Mouse (Mus musculus) gastrocnemius, postnatal 36 days (tissue): ENCODE data around the gene Hpcal4. TPM values are rescaled to one million over a fixed set of nuclear protein-coding genes. Genes with fewer than 3 reads are reported as not detected.

Experiments used
- DNase-seq, 2 experiments: peaks; one replicate each; pipeline ENCODE4 v3.0.0; 2022
- intact Hi-C: fragments of 180-260 bp; cut with DNase I; formaldehyde crosslinking; loops from one replicate; pipeline ENCODE4 v1.15.1; 2025
- total RNA-seq, 2 experiments: library from RNA; stranded (reverse); gene quantifications; 2 replicates each; pipeline ENCODE4 v1.2.3; 2021

The Hpcal4 gene
- total RNA-seq, 2 experiments from 2014 or later, result not detected

DNA sequence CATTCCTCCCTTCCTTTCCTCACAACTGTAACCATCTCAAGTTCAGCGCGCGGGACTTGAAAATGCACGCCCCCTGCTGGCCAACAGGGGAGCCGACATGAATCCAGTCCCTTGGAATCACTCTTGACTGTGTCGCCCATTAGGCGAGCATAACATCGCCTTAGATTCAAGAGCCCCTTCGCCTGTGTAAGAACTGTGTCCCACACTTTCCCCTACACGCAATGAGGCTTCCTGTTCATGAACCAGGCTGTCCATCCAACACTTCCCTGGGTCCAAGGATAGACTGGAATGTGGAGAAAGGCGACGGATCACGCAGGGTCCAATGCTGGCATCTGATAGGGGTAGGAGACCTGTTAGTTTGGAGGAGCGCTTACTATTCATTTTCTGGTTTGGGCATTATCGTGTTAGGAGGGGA lies 17.8 kb downstream of the Hpcal4 start:
- peak; percentile 41 to 60 for DNase-seq
- intact Hi-C loops, result loop anchor here (2.0 kb wide), 1 partner anchor 46 kb away; no protein-coding TSS in a partner anchor

DNA sequence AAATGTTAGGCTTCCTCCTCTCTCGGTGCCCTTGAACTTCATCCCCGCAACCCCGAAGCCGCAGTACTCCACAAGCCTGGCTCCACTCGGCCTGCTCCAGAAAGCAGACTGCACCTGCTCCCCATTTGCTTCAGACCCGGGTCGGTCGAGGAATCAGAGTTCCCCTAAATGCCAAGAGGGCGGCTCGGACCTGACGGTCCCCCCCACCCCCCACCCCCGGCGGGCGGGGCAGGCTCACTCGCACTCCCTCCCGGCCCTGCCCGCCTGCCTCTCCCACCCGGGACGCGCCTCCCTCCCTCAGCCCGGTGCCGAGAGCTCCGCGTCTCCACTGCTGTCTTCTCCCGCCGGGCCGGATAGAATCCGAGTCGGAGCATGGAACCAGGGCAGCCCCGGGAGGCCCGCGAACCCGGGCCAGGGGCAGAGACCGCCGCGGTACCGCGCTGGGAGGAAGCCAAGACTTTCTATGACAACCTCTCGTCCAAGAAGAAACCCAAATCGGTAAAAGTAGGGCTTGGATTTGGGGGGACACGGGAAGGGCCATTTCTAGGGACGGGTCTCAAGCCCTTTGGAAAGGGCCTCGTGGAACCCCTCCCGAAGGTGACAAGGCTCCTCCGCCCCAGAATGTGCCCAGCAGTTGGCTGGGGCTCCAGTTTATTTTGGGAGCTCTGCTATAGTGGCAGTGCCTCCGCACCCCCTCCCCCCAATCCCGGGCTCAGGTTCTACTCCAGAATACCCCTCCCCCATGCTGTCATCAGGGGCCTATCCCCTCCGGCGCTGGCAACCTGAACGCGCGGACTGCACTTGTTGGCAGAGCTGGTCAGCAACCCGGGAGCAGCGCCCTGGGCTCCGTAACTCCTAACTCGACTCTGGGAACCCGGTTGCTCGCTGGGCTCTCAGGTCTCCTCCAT lies 18.4 kb downstream of the Hpcal4 start, which contains the start of gene Nt5c1a:
Nt5c1a (plus strand) TSS at position 319 of the 908 bp plus-strand sequence.
- intact Hi-C loops, result loop anchor here (2.0 kb wide), 1 partner anchor 47 kb away; no protein-coding TSS in a partner anchor
- DNase-seq, result peak; percentile 50 to 64

DNA sequence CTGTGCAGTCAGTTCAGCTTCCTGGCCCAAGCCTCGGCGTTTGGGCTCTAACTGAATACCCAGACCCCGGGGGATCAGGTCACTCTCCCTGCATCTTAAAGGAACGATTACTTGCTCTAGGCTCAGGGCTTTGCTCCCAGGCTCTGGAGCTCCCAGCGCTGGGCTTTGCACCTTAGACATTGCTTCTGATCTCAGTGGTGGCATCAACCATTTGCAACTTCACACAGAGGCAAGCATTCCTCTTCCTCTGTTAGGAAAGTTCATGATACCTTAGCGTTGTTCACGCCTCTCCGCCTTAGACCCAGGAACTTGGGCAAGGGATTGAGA lies 19.0 kb downstream of the Hpcal4 start:
- DNase-seq, result no peak
- intact Hi-C loops, result no loop called here

DNA sequence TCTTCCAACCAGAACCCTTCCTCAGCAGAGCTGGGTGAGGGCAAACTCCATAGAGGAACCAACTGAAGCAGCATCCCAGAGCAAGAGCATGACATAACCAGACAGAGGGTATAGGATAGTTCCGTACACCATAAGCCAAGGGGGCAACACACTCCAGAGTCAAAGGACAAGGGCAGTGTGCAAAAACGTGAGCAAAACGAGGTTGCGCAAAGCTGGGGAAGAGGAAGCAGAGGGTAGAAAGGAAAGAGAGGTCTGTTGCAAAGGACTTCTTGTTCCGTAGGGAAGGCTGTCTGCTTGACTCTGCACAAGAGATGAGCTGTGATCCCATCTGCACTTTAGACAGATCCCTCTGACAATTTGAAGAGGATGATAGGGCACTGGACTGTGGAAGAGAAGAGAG lies 24.3 kb downstream of the Hpcal4 start:
- no peak for DNase-seq
- intact Hi-C loops, result no loop called here

DNA sequence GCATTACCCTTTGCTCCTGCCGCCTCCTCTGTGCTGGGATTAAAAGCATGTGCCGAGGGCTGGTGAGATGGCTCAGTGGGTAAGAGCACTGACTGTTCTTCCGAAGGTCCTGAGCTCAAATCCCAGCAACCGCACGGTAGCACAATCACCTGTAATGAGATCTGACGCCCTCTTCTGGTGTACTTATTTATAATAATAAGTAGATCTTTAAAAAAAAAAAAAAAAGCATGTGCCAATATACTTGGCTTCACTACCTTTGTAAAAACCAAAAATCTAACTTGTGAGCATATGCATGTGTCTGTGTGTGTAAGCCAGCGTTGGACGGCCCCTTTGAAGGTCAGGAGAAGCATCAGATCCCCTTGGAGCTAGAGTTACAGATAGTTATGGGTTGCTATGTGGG lies 28.0 kb downstream of the Hpcal4 start:
- no peak for DNase-seq
- intact Hi-C loops, result loop anchor here (10.0 kb wide), 1 partner anchor 184 kb away; no protein-coding TSS in a partner anchor

DNA sequence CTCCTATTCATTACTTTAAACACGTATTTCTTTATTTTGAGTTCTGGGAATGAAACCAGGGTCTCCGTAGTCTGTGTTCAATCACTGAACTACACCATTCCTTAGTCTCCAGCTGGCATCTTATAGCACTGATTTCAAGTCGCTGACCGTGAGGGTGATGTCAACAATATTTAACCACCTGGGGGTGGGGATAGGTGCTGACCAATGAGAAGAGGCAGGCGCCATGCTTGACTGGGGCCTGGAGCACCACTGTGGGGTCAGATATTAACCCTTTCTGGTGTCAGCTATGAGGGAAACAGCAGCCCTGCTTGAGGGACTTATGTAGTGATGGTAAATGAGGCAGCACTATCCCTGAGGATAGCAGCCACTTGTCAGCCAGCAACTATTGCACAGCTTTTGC lies 28.4 kb downstream of the Hpcal4 start:
- intact Hi-C loops, result loop anchor here (10.0 kb wide), 1 partner anchor 183 kb away; no protein-coding TSS in a partner anchor
- DNase-seq, result no peak

DNA sequence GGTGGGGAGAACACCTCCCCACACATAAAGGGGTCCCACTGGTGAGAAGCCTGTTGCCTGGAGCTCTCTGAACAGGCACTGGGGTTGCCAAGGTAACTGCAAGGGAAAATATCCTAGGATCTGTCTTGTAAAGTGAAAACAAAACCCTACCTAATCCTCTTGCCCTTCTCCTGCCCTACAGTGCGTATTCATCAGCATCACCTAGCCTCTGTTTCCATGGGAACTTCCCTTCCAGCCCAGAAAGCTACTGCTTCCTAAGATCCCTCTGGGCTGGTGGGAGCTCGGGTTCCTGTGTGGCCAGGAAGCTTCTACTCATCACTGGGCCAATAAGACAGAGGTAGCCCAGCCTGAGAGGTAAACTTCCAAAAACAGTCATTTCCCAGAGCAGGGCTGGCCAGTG lies 29.3 kb downstream of the Hpcal4 start:
- intact Hi-C loops, result loop anchor here (10.0 kb wide), 1 partner anchor 182 kb away; no protein-coding TSS in a partner anchor
- DNase-seq, result no peak

DNA sequence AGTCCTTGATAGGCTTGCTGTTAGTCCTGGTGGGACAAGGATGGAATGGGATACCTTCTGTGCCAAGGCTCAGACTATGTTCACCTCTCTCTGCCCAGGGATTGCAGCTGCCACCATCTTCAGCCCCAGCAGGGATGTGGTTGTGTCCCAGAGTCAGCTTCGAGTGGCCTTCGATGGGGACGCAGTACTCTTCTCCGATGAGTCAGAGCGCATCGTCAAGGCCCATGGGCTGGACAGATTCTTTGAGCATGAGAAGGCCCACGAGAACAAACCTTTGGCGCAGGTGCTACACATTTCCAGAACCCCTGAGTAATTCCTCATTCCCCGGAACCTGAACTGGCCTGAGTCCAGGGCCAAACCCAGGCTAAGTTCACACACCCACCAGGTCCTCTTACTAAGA lies 30.9 kb downstream of the Hpcal4 start:
- intact Hi-C loops, result loop anchor here (10.0 kb wide), 1 partner anchor 181 kb away; no protein-coding TSS in a partner anchor
- DNase-seq, result no peak

DNA sequence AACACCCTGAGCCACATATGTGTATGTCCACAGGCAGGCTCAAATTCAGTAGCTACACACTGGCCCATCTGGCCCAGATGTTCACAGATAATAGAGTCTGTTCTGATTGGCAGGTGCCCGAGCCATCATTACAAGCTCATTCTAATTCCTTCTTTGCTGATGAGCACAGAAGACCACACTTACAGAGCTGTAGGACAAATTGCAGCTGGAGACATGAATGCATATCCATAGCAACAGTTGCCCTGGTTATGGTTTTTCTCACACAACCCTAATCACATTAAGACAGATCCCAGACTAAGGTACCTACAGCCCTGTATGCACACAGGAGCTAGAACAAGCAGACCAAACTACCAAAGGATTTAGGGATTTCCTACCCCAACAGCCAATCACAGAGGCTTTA lies 32.3 kb downstream of the Hpcal4 start:
- intact Hi-C loops, result loop anchor here (5.0 to 10.0 kb wide), 2 partner anchors 58 to 179 kb away; no protein-coding TSS in a partner anchor
- DNase-seq, result no peak

DNA sequence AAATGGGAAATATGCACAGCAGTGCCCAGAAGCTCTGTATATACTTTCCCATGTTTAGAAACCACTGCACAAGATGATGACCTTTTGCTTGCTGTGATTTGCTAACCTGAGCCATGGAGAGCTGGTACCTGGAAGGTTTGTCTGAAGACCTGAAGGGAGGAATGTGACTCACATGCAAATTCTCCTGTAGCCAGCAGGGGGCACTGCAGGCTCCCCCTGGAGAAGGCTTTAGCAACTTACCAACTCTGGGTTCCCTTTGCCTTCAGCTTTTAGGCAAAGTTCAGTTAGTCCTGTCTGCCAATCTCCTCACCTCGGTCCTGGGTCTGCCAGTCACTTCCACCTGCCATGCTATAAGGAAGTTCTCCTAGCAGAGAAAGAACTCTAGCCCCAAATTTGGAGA lies 33.8 kb downstream of the Hpcal4 start:
- peak in 1 of 2 experiments; percentile 43 for DNase-seq
- intact Hi-C loops, result loop anchor here (5.0 to 10.0 kb wide), 2 partner anchors 59 to 178 kb away; no protein-coding TSS in a partner anchor

DNA sequence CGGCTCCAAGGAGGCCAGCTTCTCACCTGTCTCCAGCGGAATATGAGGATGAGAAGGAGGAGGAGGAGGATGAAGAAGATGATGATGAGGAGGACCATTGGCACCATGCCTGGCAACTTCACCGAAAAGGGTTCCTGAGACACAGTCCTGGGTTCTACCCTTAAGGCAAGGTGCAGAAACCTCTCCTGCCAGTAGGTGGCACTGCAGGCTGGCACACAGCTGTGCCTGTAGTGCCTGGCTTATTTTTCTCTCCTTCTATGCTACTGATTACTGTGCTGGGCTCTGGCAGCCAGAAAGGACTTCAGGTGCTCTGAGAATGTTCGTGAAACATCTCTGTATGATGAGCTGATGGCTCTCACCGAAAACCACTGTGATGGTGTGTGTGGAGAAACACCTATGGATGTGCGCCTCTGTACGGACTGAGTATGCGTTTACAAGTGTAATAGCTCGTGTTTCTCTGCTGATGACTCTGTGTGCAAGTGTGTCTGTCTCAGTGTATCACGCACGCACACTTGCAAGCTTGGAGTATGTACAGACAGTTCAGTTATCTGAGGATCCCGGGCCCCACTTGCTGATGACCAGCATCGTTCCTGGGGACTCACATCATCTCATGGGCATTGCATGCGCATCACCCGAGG lies 36.8 kb downstream of the Hpcal4 start:
- intact Hi-C loops, result loop anchor here (1.0 to 10.0 kb wide), 3 partner anchors 33 to 175 kb away; no protein-coding TSS in a partner anchor
- peak; percentile 60 to 64 for DNase-seq

DNA sequence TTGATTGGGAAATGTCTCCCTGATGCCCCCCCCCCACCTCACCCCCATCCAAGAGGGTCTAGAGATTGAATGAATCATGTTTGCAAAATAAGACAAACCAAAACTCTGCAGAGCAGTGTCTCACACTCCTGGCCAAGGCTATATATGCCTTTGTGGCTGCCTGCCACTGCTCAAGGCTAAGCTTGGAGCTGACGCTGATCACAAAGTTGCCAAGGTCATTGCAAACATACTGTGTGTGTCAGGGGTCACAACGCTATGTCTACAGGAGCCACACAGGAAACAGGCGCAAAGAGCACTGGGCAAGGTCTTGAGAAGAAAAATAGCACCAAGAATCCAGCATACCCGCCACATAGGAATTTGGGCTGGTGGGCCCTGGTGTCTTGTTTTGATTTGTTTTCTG lies 37.6 kb downstream of the Hpcal4 start:
- intact Hi-C loops, result no loop called here
- no peak for DNase-seq

DNA sequence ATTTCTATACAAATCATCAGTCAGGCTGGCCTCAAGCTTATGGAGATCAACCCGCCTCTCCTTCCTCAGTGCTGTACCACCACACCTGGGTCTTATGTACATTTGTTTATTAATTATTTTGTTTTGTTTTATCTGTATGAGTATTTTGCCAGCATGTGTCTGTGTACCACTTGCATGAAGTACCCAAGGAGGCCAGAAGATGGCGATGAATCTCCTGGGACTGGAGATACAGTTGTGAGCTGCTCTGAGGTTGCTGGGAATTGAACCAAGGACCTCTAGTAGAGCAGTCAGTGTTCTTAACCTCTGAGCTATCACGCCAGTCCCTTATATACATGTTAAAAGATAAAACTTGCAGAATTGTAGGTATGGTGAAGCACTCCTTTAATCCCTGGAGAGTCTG lies 40.3 kb downstream of the Hpcal4 start:
- intact Hi-C loops, result no loop called here
- no peak for DNase-seq

DNA sequence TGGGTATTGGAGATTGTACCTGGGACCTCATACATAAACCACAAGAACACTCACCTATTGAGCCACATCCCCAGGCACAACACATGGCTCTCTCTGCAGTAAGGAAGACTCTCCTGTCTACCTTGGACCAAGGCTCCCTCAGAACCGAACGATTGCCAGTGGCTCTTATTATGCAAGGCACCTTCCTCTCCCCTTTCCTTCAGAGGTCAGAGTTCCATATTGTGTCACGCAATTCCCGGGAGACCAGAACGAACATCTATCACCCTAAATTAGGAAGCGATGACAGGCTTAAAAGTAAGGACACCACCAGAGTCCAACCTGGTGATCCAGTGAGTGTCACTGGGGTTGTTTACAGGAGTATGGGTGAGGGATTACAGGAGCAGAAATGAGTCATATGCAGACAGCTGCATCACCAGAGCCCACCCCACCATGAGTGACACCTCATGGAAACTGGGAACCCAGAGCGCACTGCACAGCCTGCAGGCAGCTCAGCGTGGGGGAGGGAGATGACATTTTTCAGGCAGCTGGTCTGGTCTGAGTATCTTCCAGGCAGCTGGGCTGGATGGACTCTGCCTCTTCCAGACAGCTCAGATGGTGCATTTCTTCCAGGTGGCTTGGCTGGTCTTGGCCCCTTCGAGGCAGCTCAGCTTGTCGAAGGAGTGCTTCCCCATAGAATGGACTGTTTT lies 42.8 kb downstream of the Hpcal4 start:
- peak in 1 of 2 experiments; percentile 62 for DNase-seq
- intact Hi-C loops, result no loop called here

DNA sequence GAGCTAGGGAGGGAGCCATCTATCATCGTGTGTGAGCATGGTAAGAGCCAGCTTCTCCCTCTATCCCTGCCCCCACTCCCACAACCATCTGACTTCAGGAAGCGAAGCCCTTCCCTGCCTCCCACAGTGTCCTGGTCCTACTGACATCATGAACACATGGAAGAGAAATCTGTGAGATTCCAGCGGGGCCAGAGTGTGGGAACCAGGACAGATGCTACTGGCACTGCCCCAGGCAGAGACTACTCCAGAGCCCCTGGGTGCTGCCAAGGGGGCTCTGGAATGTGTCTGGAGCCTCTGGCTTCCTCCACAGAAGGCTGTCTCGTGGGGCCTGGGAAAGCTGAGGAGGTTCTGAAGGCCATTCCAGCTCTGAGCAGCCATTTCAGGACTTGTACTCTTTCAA lies 44.7 kb downstream of the Hpcal4 start:
- intact Hi-C loops, result no loop called here
- DNase-seq, result peak; percentile 56 to 63

DNA sequence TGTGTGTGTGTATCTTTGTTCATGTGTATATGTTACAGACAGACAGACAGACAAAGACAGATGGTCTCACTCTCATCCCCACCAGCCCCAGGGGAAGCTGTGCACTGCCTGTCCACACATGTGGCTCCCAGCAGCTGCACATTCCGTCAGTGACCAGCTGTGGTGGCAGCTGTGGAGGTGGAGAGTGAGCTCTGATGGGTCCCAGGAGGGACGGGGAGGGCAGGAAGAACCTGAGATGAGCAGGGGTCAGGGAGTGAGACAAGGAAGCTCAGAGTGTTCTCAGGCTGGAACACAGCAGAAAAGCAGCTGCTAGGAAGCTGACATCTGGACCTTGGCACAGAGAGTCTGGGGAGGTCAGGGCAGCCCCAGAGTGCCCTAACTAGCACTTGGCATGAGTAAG lies 45.2 kb downstream of the Hpcal4 start:
- peak; percentile 54 to 63 for DNase-seq
- intact Hi-C loops, result no loop called here

DNA sequence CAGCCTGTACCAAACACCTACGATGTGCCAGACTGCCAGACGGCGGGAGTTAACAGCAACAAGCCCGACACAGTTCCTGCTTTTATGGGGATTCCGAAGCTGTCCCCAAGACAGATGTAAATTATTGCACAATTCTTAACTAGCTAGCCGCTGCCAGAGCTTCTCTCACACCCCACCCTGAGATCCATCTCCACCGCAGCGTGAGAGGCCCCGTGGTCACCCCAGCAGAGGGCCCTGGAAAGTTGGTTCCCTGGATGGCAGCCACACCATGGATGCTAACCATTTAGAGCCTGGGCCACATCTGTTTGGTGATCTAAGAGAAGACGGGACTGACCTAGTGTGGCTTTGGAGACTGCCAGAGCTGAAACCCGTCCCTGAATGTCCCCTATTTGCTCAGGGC lies 46.1 kb downstream of the Hpcal4 start:
- DNase-seq, result peak in 1 of 2 experiments; percentile 33
- intact Hi-C loops, result no loop called here

DNA sequence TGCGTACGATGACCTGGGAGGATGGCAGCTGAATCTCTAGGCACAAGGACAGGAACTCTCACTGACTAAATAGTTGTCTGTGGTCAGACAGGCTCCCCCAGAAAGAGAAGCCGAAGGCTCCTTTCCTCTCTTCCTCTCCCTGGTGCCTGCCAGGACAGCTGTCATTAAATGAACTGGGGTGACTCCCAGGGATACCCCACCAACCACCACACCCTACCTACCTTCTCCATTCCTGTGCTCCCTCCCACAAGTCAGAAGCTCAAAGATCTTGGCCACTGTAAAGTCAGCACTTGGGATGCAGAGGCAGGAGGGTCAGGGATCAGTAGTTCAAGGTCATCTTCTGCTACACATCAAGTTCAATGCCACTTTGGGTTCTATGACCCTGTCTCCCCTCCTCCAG lies 49.8 kb downstream of the Hpcal4 start:
- intact Hi-C loops, result no loop called here
- DNase-seq, result no peak

DNA sequence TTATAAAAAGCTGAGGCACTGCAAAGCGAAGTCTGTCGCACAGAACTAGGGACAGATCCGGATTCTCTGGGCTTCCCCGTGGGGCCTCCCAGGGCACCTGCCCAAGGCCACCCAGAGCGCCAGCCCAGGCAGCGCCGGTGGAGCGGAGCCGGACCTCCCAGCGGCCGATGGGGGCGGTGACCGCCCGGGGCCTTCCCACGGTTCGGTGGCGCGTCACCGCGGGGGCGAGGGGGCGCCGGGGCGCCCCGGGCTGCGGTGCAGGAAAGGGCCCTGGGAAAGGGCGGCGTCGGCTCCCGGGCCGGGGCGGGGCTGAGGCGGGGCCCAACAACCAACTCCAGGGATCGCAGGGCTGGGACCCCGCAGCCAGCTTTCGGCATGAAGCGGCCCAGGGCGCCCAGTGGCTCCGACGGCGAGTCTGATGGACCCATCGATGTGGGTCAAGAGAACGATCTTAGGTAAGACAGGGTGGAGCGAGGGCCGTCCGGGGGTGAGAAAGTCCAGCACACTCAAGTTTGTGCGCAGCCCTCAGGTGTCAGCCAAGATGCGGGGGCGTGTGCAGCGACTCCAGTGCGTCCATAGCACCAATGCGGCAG lies 50.6 kb downstream of the Hpcal4 start, which contains the start of gene Heyl:
Heyl (plus strand) TSS at position 65 of the 593 bp plus-strand sequence.
- intact Hi-C loops, result no loop called here
- peak; percentile 47 to 52 for DNase-seq

DNA sequence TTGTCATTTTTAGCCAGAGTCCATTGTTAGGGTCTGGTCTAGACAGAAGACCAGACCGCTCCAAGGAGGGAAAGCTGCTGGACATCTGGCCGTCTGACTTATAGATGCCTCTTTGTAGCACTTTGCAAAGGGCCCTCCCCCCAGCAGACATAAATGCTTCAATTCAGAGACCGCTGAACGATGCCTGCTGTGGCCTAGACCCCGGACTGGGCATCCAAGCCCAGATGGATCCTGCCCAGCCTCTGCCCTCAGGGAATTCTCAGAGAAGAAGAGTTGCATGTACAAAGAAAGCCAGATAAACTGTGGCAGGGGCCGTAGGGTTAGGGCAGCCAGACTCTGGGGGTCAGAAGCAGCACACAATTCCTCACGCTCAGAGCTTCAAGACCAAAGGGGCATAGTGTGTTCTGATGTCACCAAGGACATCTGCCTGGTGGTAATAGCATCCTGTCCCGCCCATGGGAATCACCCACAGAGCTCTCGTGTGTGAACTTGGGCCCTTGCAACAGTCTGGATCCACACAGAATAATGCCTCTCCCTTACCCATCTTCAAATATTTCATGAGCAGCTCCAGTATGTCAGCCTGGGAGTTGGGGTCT lies 52.9 kb downstream of the Hpcal4 start:
- no peak for DNase-seq
- intact Hi-C loops, result no loop called here
